ENCODE assay signal across 9 mouse cellular contexts in genomic region chr13:115230494-115230893, GRCm38 (mm10).
DNase-seq lines count a peak whose midpoint lies in the region; ATAC-seq and TF ChIP-seq lines count a peak whose summit lies in the region.
"Had no signal": no experiment of that assay in that cellular context is flagged by ENCODE, and none has a peak within 500 bp of the region (broad histone marks: within the 10 kb centered on the region; RNA-seq: fewer than 3 reads in every experiment).

No protein-coding gene starts in this region.

- WGBS in spleen, adult 2 months, result 29% methylated on average over 13 of the region's 13 CpGs
- WGBS in forebrain, postnatal 0 days, result 25% methylated on average over 13 of the region's 13 CpGs

- DNase-seq in spleen, adult 2 months (ENCODE audit: low read depth in 1 of 2, low spot score in 2 of 2), result peak; percentile 8 to 9
- DNase-seq in spleen, adult 12 weeks (ENCODE audit: low spot score), result no peak
- peak; percentile 3 for DNase-seq in c-Kit-negative CD71-positive TER-119-positive erythroid progenitor cells, embryonic 14.5 days (ENCODE audit: low read depth, low spot score)
- DNase-seq in forebrain, postnatal 0 days, result peak; percentile 90
- DNase-seq in kidney, adult 8-10 months, result peak; percentile 32 to 42
- peak; percentile 24 for DNase-seq in left cerebral cortex, postnatal 4 days
- peak; percentile 33 for DNase-seq in naive thymus-derived CD4-positive, alpha-beta T cell, adult 2 months (ENCODE audit: low read depth)
- DNase-seq in thymus, postnatal 25 days, result peak; percentile 6

- TF ChIP-seq POLR2A in spleen, adult 2 months (IDR thresholded peaks at IDR 0.05; ENCODE audit: low read depth, low read length), result no peak

- H3K36me3 ChIP-seq in spleen, adult 2 months (ENCODE audit: control insufficient read depth, insufficient read depth, low read length), result no peaks in the 10 kb centered on the region
- H3K36me3 ChIP-seq in forebrain, postnatal 0 days (ENCODE audit: insufficient read depth), result no peaks in the 10 kb centered on the region

- no peak overlapping the region for H3K9ac ChIP-seq in forebrain, postnatal 0 days

- H3K27me3 ChIP-seq in spleen, adult 2 months (ENCODE audit: control insufficient read depth, insufficient read depth, low read length), result no peaks in the 10 kb centered on the region
- no peaks in the 10 kb centered on the region for H3K27me3 ChIP-seq in forebrain, postnatal 0 days (ENCODE audit: insufficient read depth, low read length)

- peak; percentile 31; the same call in 1 of the 2 replicates for TF ChIP-seq CTCF in spleen, adult 2 months (IDR thresholded peaks at IDR 0.05; ENCODE audit: extremely low read depth, insufficient read depth, insufficient read length, insufficient replicate concordance)
- peak; percentile 87 for TF ChIP-seq CTCF in forebrain, postnatal 0 days (IDR thresholded peaks at IDR 0.05; ENCODE audit: low read depth)

- no peaks in the 10 kb centered on the region for H3K9me3 ChIP-seq in forebrain, postnatal 0 days (ENCODE audit: low read length)

- no peak overlapping the region for H3K4me3 ChIP-seq in spleen, adult 2 months (ENCODE audit: extremely low read depth, insufficient read depth, insufficient read length)
- no peak overlapping the region for H3K4me3 ChIP-seq in forebrain, postnatal 0 days (ENCODE audit: low read depth, low read length)
- H3K4me3 ChIP-seq: erythroblast, embryonic 14.5 days had no signal

- H3K4me2 ChIP-seq in forebrain, postnatal 0 days (ENCODE audit: low read depth), result no peak overlapping the region

- H3K4me1 ChIP-seq in spleen, adult 2 months (ENCODE audit: control insufficient read depth, insufficient read depth, insufficient read length), result peaks cover 3% of the 10 kb centered on the region; the same call in 1 of the 2 replicates
- no peaks in the 10 kb centered on the region for H3K4me1 ChIP-seq in forebrain, postnatal 0 days (ENCODE audit: insufficient read depth)

- H3K27ac ChIP-seq in spleen, adult 2 months (ENCODE audit: insufficient read depth, low read length), result no peak overlapping the region
- H3K27ac ChIP-seq in forebrain, postnatal 0 days (ENCODE audit: low read depth, low read length), result no peak overlapping the region

- ATAC-seq in forebrain, postnatal 0 days, result peak; percentile 73

- intact Hi-C loops in left cerebral cortex, postnatal 4 days (cut with DNase I), result no loop called here
